Mouse (Mus musculus) forebrain, postnatal 0 days (tissue): ENCODE data around the gene Abca3. TPM values are rescaled to one million over a fixed set of nuclear protein-coding genes. Genes with fewer than 3 reads are reported as not detected.
"Not testable (repeated sequence)": the region's sequence is repeated elsewhere in the genome, so short reads cannot be mapped to it uniquely, and the experiment has no call there.

Experiments used
- ATAC-seq: fragments of 200-750 bp; cut with Nextera tagmentation; 2 replicates; pipeline ENCODE4 v1.8.0; 2017; ENCODE audit warnings: mild to moderate bottlenecking, moderate library complexity
- DNase-seq: peaks from one replicate; pipeline ENCODE4 v3.0.0-alpha.2; 2015
- H3K27ac ChIP-seq: fragments of 300-500 bp; sonication (generic); 2 replicates; pipeline ENCODE4 v1.5.1; 2014; ENCODE audit warnings: low read depth, mild to moderate bottlenecking, antibody characterized with exemption, low read length, moderate library complexity, mixed read lengths
- H3K27me3 ChIP-seq: fragments of 300-500 bp; sonication (generic); 2 replicates; pipeline ENCODE4 v1.6.1; 2014; ENCODE audit warnings: mild to moderate bottlenecking, low read length, mixed read lengths; ENCODE audit not compliant: insufficient read depth
- H3K36me3 ChIP-seq: fragments of 300-500 bp; sonication (generic); 2 replicates; pipeline ENCODE4 v1.6.1; 2014; ENCODE audit warnings: mild to moderate bottlenecking, moderate library complexity; ENCODE audit not compliant: insufficient read depth
- H3K4me1 ChIP-seq: fragments of 300-500 bp; sonication (generic); 2 replicates; pipeline ENCODE4 v1.6.1; 2014; ENCODE audit warnings: antibody characterized with exemption; ENCODE audit not compliant: insufficient read depth
- H3K4me2 ChIP-seq: fragments of 300-500 bp; sonication (generic); 2 replicates; pipeline ENCODE4 v1.6.1; 2014; ENCODE audit warnings: low read depth, mild to moderate bottlenecking, moderate library complexity
- H3K4me3 ChIP-seq: fragments of 300-500 bp; sonication (generic); 2 replicates; pipeline ENCODE4 v1.5.1; 2014; ENCODE audit warnings: low read depth, low read length, mixed read lengths
- H3K9ac ChIP-seq: fragments of 300-500 bp; sonication (generic); 2 replicates; pipeline ENCODE4 v1.6.1; 2014; ENCODE audit warnings: mild to moderate bottlenecking
- H3K9me3 ChIP-seq: fragments of 300-500 bp; sonication (generic); 2 replicates; pipeline ENCODE4 v1.6.1; 2016; ENCODE audit warnings: low read length
- CTCF ChIP-seq: sonication (generic); IDR thresholded peaks from 2 replicates; pipeline ENCODE4 v1.5.1; 2016; ENCODE audit warnings: antibody characterized with exemption, control low read depth, low read depth
- WGBS: fragments of 180-500 bp; shearing (Covaris S2); extraction: QIAGEN DNeasy Blood & Tissue Kit; methylation state at CpG from one replicate; pipeline ENCODE4 v1.1.7; 2014; 5-methylcytosine and 5-hydroxymethylcytosine counted together
- polyA plus RNA-seq: library from polyadenylated mRNA; unstranded; fragments of >200 nt; fragmentation: Nextera tagmentation; extraction: Ambion mirVana; gene quantifications from 2 replicates; pipeline ENCODE4 v1.2.1, GENCODE M21; 2015
- total RNA-seq: library from RNA; depleted of rRNA; stranded (reverse); fragments of >200 nt; gene quantifications from 2 replicates; pipeline ENCODE4 v1.2.3, GENCODE M21; 2014

Abca3 gene
- total and polyA plus RNA-seq, 2 experiments from 2014 or later = 22.9 to 71.2 TPM

- Histone ChIP-seq H3K4me2 (no peak overlapping the region), H3K9me3 (no peaks in the 10 kb centered on the region), H3K4me3 (no peak overlapping the region), H3K27ac (no peak overlapping the region), H3K27me3 (no peaks in the 10 kb centered on the region), H3K9ac (no peak overlapping the region), H3K36me3 (peaks cover 52% of the 10 kb centered on the region), H3K4me1 (no peaks in the 10 kb centered on the region)
- DNase-seq (no peak), ATAC-seq (no peak)
- 93% methylated on average over 5 of the region's 5 CpGs for WGBS
- no peak for TF ChIP-seq CTCF
Observed at GRCm38 (mm10) chr17:24424489-24424888, 72.7 kb downstream of the Abca3 start.

GRCm38 (mm10) chr17:24425326-24425725 lies 73.6 kb downstream of the Abca3 start:
- 95% methylated on average over 4 of the region's 8 CpGs for WGBS
- not testable (repeated sequence) for H3K27ac ChIP-seq, H3K4me2 ChIP-seq, ATAC-seq, H3K4me1 ChIP-seq, H3K4me3 ChIP-seq, H3K27me3 ChIP-seq, DNase-seq, H3K9ac ChIP-seq, H3K9me3 ChIP-seq
- peaks cover 44% of the 10 kb centered on the region for H3K36me3 ChIP-seq

GRCm38 (mm10) chr17:24425905-24426304 lies 74.2 kb downstream of the Abca3 start:
- Histone ChIP-seq H3K27me3 (no peaks in the 10 kb centered on the region), H3K27ac (peak overlapping the region; percentile 89; the same call in 1 of the 2 replicates), H3K36me3 (peaks cover 38% of the 10 kb centered on the region), H3K9ac (no peak overlapping the region), H3K4me2 (peak overlapping the region; percentile 71; the same call in 1 of the 2 replicates), H3K9me3 (no peaks in the 10 kb centered on the region), H3K4me1 (no peaks in the 10 kb centered on the region), H3K4me3 (no peak overlapping the region)
- no peak for DNase-seq
- WGBS = 86% methylated on average over 7 of the region's 7 CpGs
- ATAC-seq = no peak
- TF ChIP-seq CTCF = no peak

- H3K4me2 ChIP-seq = peak within 1 kb of the TSS; percentile 71
- peak within 1 kb of the TSS; percentile 50 for H3K4me3 ChIP-seq
- H3K4me1 ChIP-seq = no peaks in the 10 kb centered on the region
- no peak for TF ChIP-seq CTCF
- no peaks in the 10 kb centered on the region for H3K27me3 ChIP-seq
- ATAC-seq (peak; percentile 96), DNase-seq (peak; percentile 86)
- H3K9me3 ChIP-seq = no peaks in the 10 kb centered on the region
- H3K27ac ChIP-seq = peak within 1 kb of the TSS; percentile 89
- peaks cover 31% of the 10 kb centered on the region for H3K36me3 ChIP-seq
- H3K9ac ChIP-seq = peak within 1 kb of the TSS; percentile 75
- WGBS = under 1% methylated on average over 47 of the region's 48 CpGs
Observed at GRCm38 (mm10) chr17:24426471-24427169, 74.9 kb downstream of the Abca3 start, which contains the start of gene Eci1. TSS of gene Eci1 (plus strand) at chr17:24426641.

- Histone ChIP-seq H3K27ac (0 out of 2 replicates have a peak overlapping the region, but pooled peaks have one; percentile 89), H3K9ac (no peak overlapping the region), H3K27me3 (no peaks in the 10 kb centered on the region), H3K4me1 (no peaks in the 10 kb centered on the region), H3K4me3 (peak overlapping the region; percentile 50), H3K36me3 (peaks cover 25% of the 10 kb centered on the region), H3K9me3 (no peaks in the 10 kb centered on the region), H3K4me2 (peak overlapping the region; percentile 71)
- TF ChIP-seq CTCF = no peak
- WGBS = 6% methylated on average over 8 of the region's 8 CpGs
- ATAC-seq (no peak), DNase-seq (no peak)
Observed at GRCm38 (mm10) chr17:24427170-24427557, 75.4 kb downstream of the Abca3 start.

- TF ChIP-seq CTCF = no peak
- Histone ChIP-seq H3K9ac (no peak overlapping the region), H3K27me3 (no peaks in the 10 kb centered on the region), H3K4me1 (no peaks in the 10 kb centered on the region), H3K27ac (no peak overlapping the region), H3K9me3 (no peaks in the 10 kb centered on the region), H3K4me2 (no peak overlapping the region), H3K4me3 (no peak overlapping the region), H3K36me3 (peaks cover 5% of the 10 kb centered on the region)
- 83% methylated on average over 14 of the region's 14 CpGs for WGBS
- DNase-seq (no peak), ATAC-seq (no peak)
Observed at GRCm38 (mm10) chr17:24429201-24429983, 77.6 kb downstream of the Abca3 start.

- Histone ChIP-seq H3K27ac (no peak overlapping the region), H3K4me3 (no peak overlapping the region), H3K9me3 (no peaks in the 10 kb centered on the region), H3K4me2 (no peak overlapping the region), H3K9ac (no peak overlapping the region), H3K36me3 (peaks cover 27% of the 10 kb centered on the region), H3K4me1 (no peaks in the 10 kb centered on the region), H3K27me3 (no peaks in the 10 kb centered on the region)
- DNase-seq = peak; percentile 63
- WGBS = 73% methylated on average over 5 of the region's 5 CpGs
- ATAC-seq = peak; percentile 69
- TF ChIP-seq CTCF = peak; percentile 81
Observed at GRCm38 (mm10) chr17:24437016-24437415, 85.3 kb downstream of the Abca3 start.
